Mouse (Mus musculus): ENCODE data around the gene Naaladl2. TPM values are rescaled to one million over a fixed set of nuclear protein-coding genes. Genes with fewer than 3 reads are reported as not detected.
A peak's percentile ranks its signal among the peaks of the same experiment; 100 is the strongest.

Gene Naaladl2
- polyA plus RNA-seq, 1 experiment from 2014 or later: 3.8 TPM

- no peak overlapping the region for H3K4me2 ChIP-seq
- H3K9me3 ChIP-seq (replicated peaks): no peaks in the 10 kb centered on the region
- H3K9ac ChIP-seq: no peak overlapping the region
- no peak overlapping the region for H3K27ac ChIP-seq
- 0 out of 2 replicates have a peak, but pooled peaks cover 3% of the 10 kb centered on the region for H3K4me1 ChIP-seq
- no peak for ATAC-seq (replicated peaks; ENCODE audit: low FRiP score)
- H3K36me3 ChIP-seq: no peaks in the 10 kb centered on the region
- H3K27me3 ChIP-seq: no peaks in the 10 kb centered on the region
- no peak overlapping the region for H3K4me3 ChIP-seq (replicated peaks)
Measured at GRCm38 (mm10) chr3:24778416-24778815, 365.6 kb downstream of the Naaladl2 start.

DNA sequence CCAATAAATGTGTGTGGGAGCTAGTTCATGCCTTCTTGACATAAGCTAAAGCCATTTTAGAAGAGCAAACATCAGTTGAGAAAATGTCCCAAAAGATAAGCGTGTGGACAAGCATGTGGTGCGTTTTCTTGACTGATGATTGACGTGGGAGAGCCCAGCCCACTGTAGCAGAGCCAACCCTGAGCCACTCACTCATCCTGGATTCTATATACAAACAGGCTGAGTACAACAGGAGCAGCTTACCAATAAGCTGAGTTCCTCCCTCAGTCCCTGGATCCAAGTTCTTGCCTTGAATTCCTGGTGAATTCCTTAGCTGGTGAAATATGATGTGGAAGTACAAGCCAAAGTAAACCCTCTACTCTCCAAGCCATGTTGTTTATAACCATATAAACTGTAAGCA, 395.0 kb downstream of the Naaladl2 start:
- Histone ChIP-seq H3K9me3 (replicated peaks) (no peaks in the 10 kb centered on the region), H3K9ac (no peak overlapping the region), H3K27me3 (no peaks in the 10 kb centered on the region), H3K36me3 (no peaks in the 10 kb centered on the region), H3K4me3 (replicated peaks) (no peak overlapping the region), H3K4me2 (no peak overlapping the region), H3K4me1 (no peaks in the 10 kb centered on the region), H3K27ac (no peak overlapping the region)
- ATAC-seq (replicated peaks; ENCODE audit: low FRiP score): 0 out of 2 replicates have a peak, but pooled peaks have one; percentile 22
- WGBS: 60% methylated on average over 3 of the region's 3 CpGs

- no peaks in the 10 kb centered on the region for H3K4me1 ChIP-seq
- WGBS: 76% methylated on average over 6 of the region's 6 CpGs
- H3K9ac ChIP-seq: no peak overlapping the region
- H3K36me3 ChIP-seq: no peaks in the 10 kb centered on the region
- no peaks in the 10 kb centered on the region for H3K9me3 ChIP-seq (replicated peaks)
- H3K27ac ChIP-seq: no peak overlapping the region
- H3K4me2 ChIP-seq: no peak overlapping the region
- no peak for ATAC-seq (replicated peaks; ENCODE audit: low FRiP score)
- H3K27me3 ChIP-seq: no peaks in the 10 kb centered on the region
- H3K4me3 ChIP-seq (replicated peaks): no peak overlapping the region
Measured at GRCm38 (mm10) chr3:24747182-24747856, 396.7 kb downstream of the Naaladl2 start.

DNA sequence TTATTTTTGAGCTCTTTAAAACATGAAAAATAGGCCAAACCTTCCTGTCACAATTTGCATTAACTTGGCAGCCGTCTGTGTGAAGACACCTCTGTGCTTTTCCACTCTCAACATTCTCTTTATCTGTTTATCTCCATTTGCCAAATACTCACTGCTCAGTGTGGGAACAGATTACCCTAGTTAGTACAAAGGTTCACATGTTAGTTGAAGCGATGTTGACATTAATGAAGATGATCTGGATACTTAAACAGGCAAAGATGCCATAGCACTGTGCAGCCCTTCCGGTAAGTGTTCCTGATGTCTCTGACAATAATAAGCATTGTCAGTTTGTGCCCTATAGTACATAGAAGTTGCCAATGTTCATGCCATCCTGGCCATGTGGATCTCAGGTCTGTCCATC, 400.1 kb downstream of the Naaladl2 start:
- Histone ChIP-seq H3K9me3 (replicated peaks) (no peaks in the 10 kb centered on the region), H3K4me2 (no peak overlapping the region), H3K4me3 (replicated peaks) (no peak overlapping the region), H3K27ac (no peak overlapping the region), H3K4me1 (no peaks in the 10 kb centered on the region), H3K9ac (no peak overlapping the region), H3K27me3 (no peaks in the 10 kb centered on the region), H3K36me3 (no peaks in the 10 kb centered on the region)
- 80% methylated on average over 3 of the region's 3 CpGs for WGBS
- ATAC-seq (replicated peaks; ENCODE audit: low FRiP score): no peak

DNA sequence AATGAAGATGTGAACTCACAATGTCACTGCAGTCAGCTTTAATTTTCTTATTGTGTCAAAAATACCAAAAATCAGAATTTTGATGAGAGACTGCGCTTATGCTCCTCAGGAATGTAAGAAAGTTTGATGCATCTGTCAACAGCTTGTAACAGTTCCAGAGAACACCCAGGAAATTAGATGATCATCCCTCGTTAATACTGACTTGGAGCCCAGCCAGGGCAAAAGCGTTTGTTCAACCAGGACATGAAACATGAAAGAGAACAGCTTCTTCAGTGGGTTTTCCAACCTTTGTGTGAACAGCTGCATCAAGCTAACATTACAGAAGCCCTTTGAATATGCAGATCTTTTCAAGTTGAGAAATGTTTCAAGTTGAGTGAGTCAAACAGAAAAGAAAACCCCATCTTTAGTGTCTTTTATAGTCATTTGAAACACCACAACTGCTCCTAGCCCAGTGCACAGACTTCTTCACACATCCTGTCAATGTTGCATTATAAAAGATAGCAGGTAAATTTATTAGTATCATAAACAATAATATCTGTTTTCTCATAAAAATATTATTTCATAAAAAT, 424.8 kb downstream of the Naaladl2 start:
- Histone ChIP-seq H3K27ac (no peak overlapping the region), H3K4me2 (no peak overlapping the region), H3K27me3 (no peaks in the 10 kb centered on the region), H3K4me3 (replicated peaks) (no peak overlapping the region), H3K9me3 (replicated peaks) (no peaks in the 10 kb centered on the region), H3K4me1 (no peaks in the 10 kb centered on the region), H3K9ac (no peak overlapping the region), H3K36me3 (no peaks in the 10 kb centered on the region)
- WGBS: 76% methylated on average over 3 of the region's 3 CpGs
- no peak for ATAC-seq (replicated peaks; ENCODE audit: low FRiP score)

DNA sequence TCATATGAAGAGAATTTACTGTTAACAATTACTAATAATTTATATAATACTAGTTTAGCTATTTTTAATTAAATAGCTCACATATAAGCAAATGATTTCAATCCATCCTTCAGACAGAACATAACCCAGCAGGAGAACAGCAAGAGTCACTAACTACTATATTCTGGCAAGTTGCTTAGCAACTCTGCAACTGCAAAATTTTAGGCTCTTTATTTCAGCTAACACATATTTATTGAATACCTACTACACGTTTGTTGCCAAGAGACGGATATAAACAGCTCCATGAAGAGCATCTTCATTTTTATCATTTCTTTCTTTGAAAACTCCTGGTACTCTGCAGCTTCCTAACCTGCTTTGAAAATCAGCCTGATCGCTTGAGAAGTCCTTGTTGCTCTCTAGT, 429.3 kb downstream of the Naaladl2 start:
- 92% methylated on average over 3 of the region's 3 CpGs for WGBS
- no peak overlapping the region for H3K27ac ChIP-seq
- no peak for ATAC-seq (replicated peaks; ENCODE audit: low FRiP score)
- H3K4me3 ChIP-seq (replicated peaks): no peak overlapping the region
- no peaks in the 10 kb centered on the region for H3K36me3 ChIP-seq
- no peaks in the 10 kb centered on the region for H3K9me3 ChIP-seq (replicated peaks)
- no peaks in the 10 kb centered on the region for H3K27me3 ChIP-seq
- H3K4me2 ChIP-seq: no peak overlapping the region
- H3K4me1 ChIP-seq: no peaks in the 10 kb centered on the region
- H3K9ac ChIP-seq: no peak overlapping the region

- Histone ChIP-seq H3K4me2 (no peak overlapping the region), H3K27me3 (no peaks in the 10 kb centered on the region), H3K4me3 (replicated peaks) (no peak overlapping the region), H3K4me1 (no peaks in the 10 kb centered on the region), H3K9me3 (replicated peaks) (no peaks in the 10 kb centered on the region), H3K9ac (no peak overlapping the region), H3K36me3 (no peaks in the 10 kb centered on the region), H3K27ac (no peak overlapping the region)
- ATAC-seq (replicated peaks; ENCODE audit: low FRiP score): no peak
- 83% methylated on average over 4 of the region's 4 CpGs for WGBS
Measured at GRCm38 (mm10) chr3:24705778-24706423, 438.2 kb downstream of the Naaladl2 start.

DNA sequence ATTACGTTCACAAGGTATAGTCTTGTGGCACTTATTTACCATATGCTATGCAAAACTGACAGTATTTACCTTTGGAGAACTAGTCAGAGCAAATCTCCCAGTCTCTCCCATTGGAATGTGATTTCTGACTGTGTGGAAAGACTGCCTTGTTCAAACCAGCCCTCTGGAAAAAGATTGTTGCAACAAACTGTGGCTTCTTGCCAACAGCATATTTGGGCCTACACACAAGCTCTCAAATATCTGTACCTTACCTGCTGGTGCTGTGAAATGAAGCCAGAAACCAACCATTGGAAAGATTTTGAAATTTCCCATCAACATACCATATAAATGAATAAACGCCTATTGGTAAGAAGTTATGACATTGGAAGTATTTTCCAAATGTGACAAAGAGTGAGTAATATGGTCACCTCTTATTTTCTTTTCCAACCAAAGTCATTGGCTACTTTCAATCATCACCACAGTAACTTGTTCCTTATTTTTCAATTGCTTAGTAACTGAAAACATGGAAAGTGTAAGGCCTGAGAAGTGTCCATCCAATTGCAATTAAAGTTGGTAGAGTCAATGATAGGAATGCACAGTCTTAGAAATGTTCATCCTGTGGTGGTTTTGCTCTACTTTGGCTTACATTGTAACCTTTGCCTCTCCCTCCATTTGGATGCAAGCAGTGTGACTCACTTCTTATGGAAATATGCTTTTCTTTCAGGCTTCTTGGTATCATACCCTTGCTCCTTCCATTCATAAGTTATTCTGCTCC, 453.7 kb downstream of the Naaladl2 start:
- H3K4me1 ChIP-seq: no peaks in the 10 kb centered on the region
- H3K9me3 ChIP-seq (replicated peaks): no peaks in the 10 kb centered on the region
- no peak overlapping the region for H3K4me2 ChIP-seq
- H3K27me3 ChIP-seq: no peaks in the 10 kb centered on the region
- H3K36me3 ChIP-seq: no peaks in the 10 kb centered on the region
- no peak for ATAC-seq (replicated peaks; ENCODE audit: low FRiP score)
- H3K4me3 ChIP-seq (replicated peaks): no peak overlapping the region
- 90% methylated on average over 2 of the region's 2 CpGs for WGBS
- no peak overlapping the region for H3K27ac ChIP-seq
- no peak overlapping the region for H3K9ac ChIP-seq

GRCm38 (mm10) chr3:24670500-24670899, 473.6 kb downstream of the Naaladl2 start:
- H3K4me3 ChIP-seq (replicated peaks): no peak overlapping the region
- no peak overlapping the region for H3K4me2 ChIP-seq
- 48% methylated on average over 3 of the region's 3 CpGs for WGBS
- no peaks in the 10 kb centered on the region for H3K9me3 ChIP-seq (replicated peaks)
- ATAC-seq (replicated peaks; ENCODE audit: low FRiP score): no peak
- no peak overlapping the region for H3K9ac ChIP-seq
- no peak overlapping the region for H3K27ac ChIP-seq
- no peaks in the 10 kb centered on the region for H3K36me3 ChIP-seq
- H3K4me1 ChIP-seq: no peaks in the 10 kb centered on the region
- no peaks in the 10 kb centered on the region for H3K27me3 ChIP-seq

DNA sequence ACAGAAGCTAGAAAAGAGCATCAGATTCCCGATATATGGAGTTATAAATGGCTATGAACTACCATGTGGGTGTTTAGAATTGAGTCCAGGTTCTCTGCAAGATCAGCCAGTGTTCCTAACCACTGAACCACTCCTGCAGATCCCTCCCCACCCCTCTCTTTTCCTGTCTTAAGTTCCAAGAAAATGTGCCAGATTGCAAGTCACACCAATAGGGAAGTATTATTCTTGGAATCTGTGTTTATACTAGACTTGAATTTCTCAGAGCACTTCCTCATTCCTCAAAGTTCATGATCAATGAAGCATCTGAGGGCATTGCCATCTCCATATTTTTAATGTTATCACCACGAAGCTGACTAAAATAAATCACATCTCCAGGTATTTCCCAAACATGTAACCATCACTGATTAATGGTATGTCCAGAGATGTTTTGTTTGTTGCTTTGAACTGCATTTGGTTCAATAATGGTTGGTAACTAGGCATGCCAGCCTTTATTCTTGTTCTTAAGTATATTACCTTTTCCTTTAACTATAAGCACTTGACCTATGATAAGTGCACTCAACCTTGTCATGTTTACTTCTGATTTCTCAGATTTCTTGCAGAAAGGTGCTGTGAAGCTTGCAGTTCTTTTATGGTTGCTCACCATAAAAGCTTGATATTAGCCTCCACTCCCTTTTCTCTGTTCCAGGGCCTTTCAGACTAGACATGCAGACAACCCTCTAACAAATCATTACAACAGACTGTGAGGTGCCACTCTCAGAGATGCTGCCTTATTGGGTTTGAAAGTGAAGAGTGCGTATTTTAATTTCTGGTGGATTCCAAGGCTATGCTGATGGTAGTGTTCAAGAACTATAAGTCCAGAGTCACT, 475.8 kb downstream of the Naaladl2 start:
- no peaks in the 10 kb centered on the region for H3K4me1 ChIP-seq
- no peaks in the 10 kb centered on the region for H3K27me3 ChIP-seq

DNA sequence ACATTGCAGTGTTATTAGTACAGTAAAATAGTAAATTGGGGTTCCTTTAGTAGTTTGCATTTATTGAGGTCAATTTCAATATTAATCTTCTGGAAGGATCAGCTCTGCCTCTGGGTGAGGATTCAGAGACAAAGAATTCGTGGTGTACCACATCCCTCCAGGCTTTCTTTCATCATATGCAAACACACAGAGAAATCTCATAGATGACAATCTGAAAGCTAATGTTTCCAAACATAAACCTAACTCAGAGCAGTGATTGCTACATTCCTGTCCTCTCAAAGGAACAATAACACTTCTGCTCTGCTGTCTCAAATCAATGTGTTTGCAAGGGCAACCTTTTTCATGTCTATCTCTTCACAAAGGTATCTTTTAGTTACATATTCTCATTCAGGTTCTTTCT, 478.7 kb downstream of the Naaladl2 start:
- Histone ChIP-seq H3K27ac (no peak overlapping the region), H3K36me3 (no peaks in the 10 kb centered on the region), H3K4me3 (replicated peaks) (no peak overlapping the region), H3K27me3 (no peaks in the 10 kb centered on the region), H3K9ac (no peak overlapping the region), H3K4me1 (no peaks in the 10 kb centered on the region), H3K9me3 (replicated peaks) (no peaks in the 10 kb centered on the region), H3K4me2 (no peak overlapping the region)
- no peak for ATAC-seq (replicated peaks; ENCODE audit: low FRiP score)
- 68% methylated on average over 1 of the region's 1 CpGs for WGBS

More for the DNA sequence above, 475.8 kb downstream of the Naaladl2 start:
- Histone ChIP-seq H3K4me3 (replicated peaks) (no peak overlapping the region), H3K4me2 (no peak overlapping the region), H3K9ac (no peak overlapping the region), H3K27ac (0 out of 2 replicates have a peak overlapping the region, but pooled peaks have one; percentile 15), H3K36me3 (no peaks in the 10 kb centered on the region), H3K9me3 (replicated peaks) (no peaks in the 10 kb centered on the region)
- 67% methylated on average over 3 of the region's 3 CpGs for WGBS
- ATAC-seq (replicated peaks; ENCODE audit: low FRiP score): peak; percentile 36; the same call in 1 of the 2 replicates

Data from kidney, embryonic 15.5 days (tissue).